Mouse (Mus musculus) neural tube, embryonic 15.5 days (tissue): ENCODE measurements around the gene Evc2. TPM values are rescaled to one million over a fixed set of nuclear protein-coding genes. Genes with fewer than 3 reads are reported as not detected.

Experiments used
- ATAC-seq: fragments of 200-750 bp; cut with Nextera tagmentation; 2 replicates; pipeline ENCODE4 v1.8.0; 2017; ENCODE audit warnings: mild to moderate bottlenecking, moderate TSS enrichment, moderate library complexity; ENCODE audit not compliant: low FRiP score
- H3K27ac ChIP-seq: fragments of 300-500 bp; sonication (generic); replicated peaks from 2 replicates; pipeline ENCODE4 v1.5.1; 2015; ENCODE audit warnings: mild to moderate bottlenecking, inconsistent platforms
- H3K27me3 ChIP-seq: fragments of 300-500 bp; sonication (generic); replicated peaks from 2 replicates; pipeline ENCODE4 v1.6.1; 2015; ENCODE audit warnings: inconsistent platforms
- H3K36me3 ChIP-seq: fragments of 300-500 bp; sonication (generic); 2 replicates; pipeline ENCODE4 v1.6.1; 2015; ENCODE audit warnings: inconsistent platforms
- H3K4me1 ChIP-seq: fragments of 300-500 bp; sonication (generic); 2 replicates; pipeline ENCODE4 v1.6.1; 2015; ENCODE audit warnings: inconsistent platforms
- H3K4me2 ChIP-seq: fragments of 300-500 bp; sonication (generic); 2 replicates; pipeline ENCODE4 v1.6.1; 2015; ENCODE audit warnings: inconsistent platforms, mild to moderate bottlenecking, moderate library complexity
- H3K4me3 ChIP-seq: fragments of 300-500 bp; sonication (generic); replicated peaks from 2 replicates; pipeline ENCODE4 v1.5.1; 2015; ENCODE audit warnings: mild to moderate bottlenecking, inconsistent platforms
- H3K9ac ChIP-seq: fragments of 300-500 bp; sonication (generic); replicated peaks from 2 replicates; pipeline ENCODE4 v1.6.1; 2015; ENCODE audit warnings: mild to moderate bottlenecking, inconsistent platforms
- H3K9me3 ChIP-seq: fragments of 300-500 bp; sonication (generic); replicated peaks from 2 replicates; pipeline ENCODE4 v1.6.1; 2016; ENCODE audit warnings: inconsistent platforms
- WGBS: fragments of 180-500 bp; shearing (Covaris S2); methylation state at CpG from one replicate; pipeline ENCODE4 v1.1.7; 2015; ENCODE audit warnings: mixed read lengths; 5-methylcytosine and 5-hydroxymethylcytosine counted together
- polyA plus RNA-seq: library from polyadenylated mRNA; unstranded; fragments of >200 nt; fragmentation: Nextera tagmentation; extraction: Ambion mirVana; gene quantifications from 2 replicates; pipeline ENCODE4 v1.2.1, GENCODE M21; 2015

The Evc2 gene
- polyA plus RNA-seq = 5.3 and 6.8 TPM in 2 replicates

- Histone ChIP-seq H3K4me1 (peaks cover 35% of the 10 kb centered on the region), H3K27me3 (peaks cover 12% of the 10 kb centered on the region; the same call in 1 of the 2 replicates)
- under 1% methylated on average over 27 of the region's 27 CpGs for WGBS
These were observed at the start of gene Evc2 for GRCm38 (mm10) chr5:37338288-37338687. Evc2 (plus strand) TSS chr5:37338499.

GRCm38 (mm10) chr5:37289236-37289635 lies 49.1 kb upstream of the Evc2 start:
- Histone ChIP-seq H3K9ac (no peak overlapping the region), H3K27me3 (no peaks in the 10 kb centered on the region), H3K9me3 (no peaks in the 10 kb centered on the region), H3K4me1 (no peaks in the 10 kb centered on the region), H3K36me3 (peaks cover 77% of the 10 kb centered on the region), H3K4me2 (no peak overlapping the region), H3K27ac (no peak overlapping the region), H3K4me3 (no peak overlapping the region)
- ATAC-seq = peak; percentile 34; the same call in 1 of the 2 replicates
- WGBS = 27% methylated on average over 3 of the region's 3 CpGs

More at GRCm38 (mm10) chr5:37338288-37338687, at the start of gene Evc2:
- no peaks in the 10 kb centered on the region for H3K36me3 ChIP-seq
- peak within 1 kb of the TSS; percentile 53 for H3K4me3 ChIP-seq
- ATAC-seq = peak; percentile 79
- no peak within 1 kb of the TSS for H3K27ac ChIP-seq
- H3K4me2 ChIP-seq = peak within 1 kb of the TSS; percentile 100
- H3K9ac ChIP-seq = peak within 1 kb of the TSS; percentile 51
- H3K9me3 ChIP-seq = no peaks in the 10 kb centered on the region

- ATAC-seq = no peak
- peaks cover 66% of the 10 kb centered on the region for H3K36me3 ChIP-seq
- H3K9me3 ChIP-seq = no peaks in the 10 kb centered on the region
- 77% methylated on average over 9 of the region's 9 CpGs for WGBS
- H3K27ac ChIP-seq = no peak overlapping the region
- no peaks in the 10 kb centered on the region for H3K27me3 ChIP-seq
- H3K9ac ChIP-seq = no peak overlapping the region
- H3K4me3 ChIP-seq = no peak overlapping the region
- H3K4me1 ChIP-seq = no peaks in the 10 kb centered on the region
- no peak overlapping the region for H3K4me2 ChIP-seq
These were observed 47.3 kb upstream of the Evc2 start for GRCm38 (mm10) chr5:37290983-37291382.

- no peak overlapping the region for H3K4me2 ChIP-seq
- no peaks in the 10 kb centered on the region for H3K27me3 ChIP-seq
- H3K27ac ChIP-seq = no peak overlapping the region
- no peak overlapping the region for H3K9ac ChIP-seq
- WGBS = 66% methylated on average over 10 of the region's 10 CpGs
- no peaks in the 10 kb centered on the region for H3K9me3 ChIP-seq
- no peak overlapping the region for H3K4me3 ChIP-seq
- no peak for ATAC-seq
- H3K4me1 ChIP-seq = no peaks in the 10 kb centered on the region; the same call in 1 of the 2 replicates
- H3K36me3 ChIP-seq = peaks cover 11% of the 10 kb centered on the region
These were observed 41.6 kb upstream of the Evc2 start for GRCm38 (mm10) chr5:37296717-37297116.

GRCm38 (mm10) chr5:37298370-37298769 lies 39.9 kb upstream of the Evc2 start:
- H3K27ac ChIP-seq = no peak overlapping the region
- H3K4me3 ChIP-seq = no peak overlapping the region
- no peaks in the 10 kb centered on the region for H3K36me3 ChIP-seq
- H3K9ac ChIP-seq = no peak overlapping the region
- no peak for ATAC-seq
- no peaks in the 10 kb centered on the region for H3K27me3 ChIP-seq
- H3K4me2 ChIP-seq = no peak overlapping the region
- 27% methylated on average over 7 of the region's 7 CpGs for WGBS
- H3K4me1 ChIP-seq = no peaks in the 10 kb centered on the region; the same call in 1 of the 2 replicates
- H3K9me3 ChIP-seq = no peaks in the 10 kb centered on the region

- H3K9me3 ChIP-seq = no peaks in the 10 kb centered on the region
- no peak overlapping the region for H3K9ac ChIP-seq
- no peak overlapping the region for H3K4me2 ChIP-seq
- no peak overlapping the region for H3K4me3 ChIP-seq
- peaks cover 2% of the 10 kb centered on the region; the same call in 1 of the 2 replicates for H3K36me3 ChIP-seq
- no peak overlapping the region for H3K27ac ChIP-seq
- ATAC-seq = no peak
- H3K27me3 ChIP-seq = no peaks in the 10 kb centered on the region
- 86% methylated on average over 9 of the region's 9 CpGs for WGBS
- no peaks in the 10 kb centered on the region for H3K4me1 ChIP-seq
These were observed 28.3 kb upstream of the Evc2 start for GRCm38 (mm10) chr5:37310026-37310425.

GRCm38 (mm10) chr5:37312980-37313722 lies 25.1 kb upstream of the Evc2 start:
- Histone ChIP-seq H3K27me3 (no peaks in the 10 kb centered on the region), H3K9ac (no peak overlapping the region), H3K9me3 (peaks cover 9% of the 10 kb centered on the region; the same call in 1 of the 2 replicates), H3K36me3 (peaks cover 17% of the 10 kb centered on the region; the same call in 1 of the 2 replicates), H3K27ac (no peak overlapping the region), H3K4me1 (no peaks in the 10 kb centered on the region), H3K4me2 (no peak overlapping the region), H3K4me3 (no peak overlapping the region)
- WGBS = 89% methylated on average over 12 of the region's 12 CpGs
- no peak for ATAC-seq

- H3K4me3 ChIP-seq = no peak overlapping the region
- no peaks in the 10 kb centered on the region for H3K27me3 ChIP-seq
- peaks cover 9% of the 10 kb centered on the region; the same call in 1 of the 2 replicates for H3K9me3 ChIP-seq
- H3K4me1 ChIP-seq = no peaks in the 10 kb centered on the region
- H3K27ac ChIP-seq = no peak overlapping the region
- 83% methylated on average over 6 of the region's 6 CpGs for WGBS
- ATAC-seq = no peak
- H3K36me3 ChIP-seq = peaks cover 17% of the 10 kb centered on the region
- no peak overlapping the region for H3K4me2 ChIP-seq
- no peak overlapping the region for H3K9ac ChIP-seq
These were observed 19.6 kb upstream of the Evc2 start for GRCm38 (mm10) chr5:37318715-37319114.

GRCm38 (mm10) chr5:37320174-37320573 lies 18.1 kb upstream of the Evc2 start:
- Histone ChIP-seq H3K4me2 (no peak overlapping the region), H3K4me3 (no peak overlapping the region), H3K36me3 (peaks cover 14% of the 10 kb centered on the region), H3K4me1 (no peaks in the 10 kb centered on the region), H3K27ac (no peak overlapping the region), H3K9me3 (peaks cover 8% of the 10 kb centered on the region; the same call in 1 of the 2 replicates), H3K9ac (no peak overlapping the region), H3K27me3 (no peaks in the 10 kb centered on the region)
- ATAC-seq = no peak
- WGBS = 79% methylated on average over 3 of the region's 3 CpGs

- peaks cover 2% of the 10 kb centered on the region; the same call in 1 of the 2 replicates for H3K9me3 ChIP-seq
- no peaks in the 10 kb centered on the region for H3K27me3 ChIP-seq
- no peak for ATAC-seq
- H3K4me3 ChIP-seq = no peak overlapping the region
- WGBS = 90% methylated on average over 4 of the region's 4 CpGs
- no peak overlapping the region for H3K4me2 ChIP-seq
- peaks cover 8% of the 10 kb centered on the region for H3K36me3 ChIP-seq
- no peak overlapping the region for H3K9ac ChIP-seq
- no peak overlapping the region for H3K27ac ChIP-seq
- no peaks in the 10 kb centered on the region for H3K4me1 ChIP-seq
These were observed 17.5 kb upstream of the Evc2 start for GRCm38 (mm10) chr5:37320761-37321160.

GRCm38 (mm10) chr5:37326675-37327074 lies 11.6 kb upstream of the Evc2 start:
- Histone ChIP-seq H3K27ac (no peak overlapping the region), H3K4me1 (no peaks in the 10 kb centered on the region), H3K36me3 (no peaks in the 10 kb centered on the region), H3K9me3 (no peaks in the 10 kb centered on the region), H3K4me3 (no peak overlapping the region), H3K4me2 (no peak overlapping the region), H3K27me3 (no peaks in the 10 kb centered on the region), H3K9ac (no peak overlapping the region)
- no peak for ATAC-seq
- WGBS = 88% methylated on average over 6 of the region's 6 CpGs

GRCm38 (mm10) chr5:37330449-37331132 lies 7.7 kb upstream of the Evc2 start:
- no peak overlapping the region for H3K9ac ChIP-seq
- H3K27ac ChIP-seq = no peak overlapping the region
- no peak for ATAC-seq
- H3K4me3 ChIP-seq = no peak overlapping the region
- no peaks in the 10 kb centered on the region for H3K27me3 ChIP-seq
- no peak overlapping the region for H3K4me2 ChIP-seq
- no peaks in the 10 kb centered on the region for H3K9me3 ChIP-seq
- H3K4me1 ChIP-seq = no peaks in the 10 kb centered on the region
- H3K36me3 ChIP-seq = no peaks in the 10 kb centered on the region
- 85% methylated on average over 8 of the region's 8 CpGs for WGBS
